Mouse (Mus musculus) B cell, adult (primary cell): ENCODE data around the gene Dnajc5g. TPM values are rescaled to one million over a fixed set of nuclear protein-coding genes. Genes with fewer than 3 reads are reported as not detected.

ENCODE experiments used
- total RNA-seq: library from RNA; stranded (reverse); gene quantifications from 4 replicates; pipeline ENCODE4 v1.2.4, GENCODE M21; 2023; ENCODE audit not compliant: inconsistent age

The Dnajc5g gene
- total RNA-seq, result not detected in 4 replicates

DNA sequence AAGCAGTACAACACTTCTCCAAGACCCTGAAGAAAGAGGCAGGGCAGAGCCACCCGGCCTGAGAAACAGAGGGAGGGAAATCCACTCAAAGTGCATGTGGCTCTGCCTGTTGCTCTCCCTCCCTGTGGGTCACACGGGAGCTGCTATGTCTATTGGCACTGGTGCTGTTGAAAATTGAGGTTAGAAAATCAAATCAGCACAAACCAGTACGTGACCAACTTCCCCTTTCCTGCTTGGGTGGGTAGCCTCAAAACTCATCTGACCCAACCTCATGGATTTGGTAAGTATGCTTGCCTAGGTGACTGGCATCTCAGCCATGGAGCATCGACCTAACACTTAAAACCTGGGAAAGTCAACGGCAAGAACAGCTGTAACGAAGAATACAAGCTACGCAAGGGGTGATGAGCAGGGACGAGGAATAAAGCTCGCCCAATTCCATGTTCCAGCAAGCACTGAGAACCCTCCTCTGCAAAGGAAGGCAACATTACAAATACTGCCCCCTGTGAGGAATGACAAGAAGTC is at the start of gene Dnajc5g:
Gene Dnajc5g (plus strand): TSS at position 472 of the 522 bp plus-strand sequence.

DNA sequence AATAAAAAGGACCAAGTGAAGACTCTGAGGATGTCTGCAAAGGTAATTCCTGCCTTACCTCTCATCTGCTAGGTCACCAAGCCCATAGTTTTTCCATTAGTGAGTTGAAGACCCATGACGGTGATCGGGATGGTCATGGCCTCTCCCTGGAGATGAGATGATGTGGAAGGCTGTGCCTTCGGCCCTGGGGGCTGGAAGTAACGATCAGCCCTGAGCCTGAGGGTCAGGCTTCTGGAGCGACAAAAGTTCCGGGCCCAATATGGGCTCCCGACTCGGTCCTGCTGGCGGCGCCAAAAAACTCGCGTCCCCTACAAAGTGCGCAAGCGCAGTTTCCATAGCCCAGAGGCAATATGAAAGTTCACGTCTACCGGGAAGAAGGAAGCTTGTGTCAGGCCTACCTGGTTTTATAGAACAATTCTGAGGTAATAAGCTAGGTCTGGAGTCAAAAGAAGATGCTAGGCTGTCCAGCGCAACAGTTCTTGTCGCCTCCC is 2.0 kb downstream of the Dnajc5g start, which contains the start of gene Slc30a3:
Gene Slc30a3 (minus strand): TSS at position 238 of the 491 bp plus-strand sequence.

GRCm38 (mm10) chr5:31116354-31116753 is 10.3 kb downstream of the Dnajc5g start, which contains the start of gene Trim54:
TSS of gene Trim54 (plus strand) at chr5:31116712.

GRCm38 (mm10) chr5:31138241-31138967 is 32.3 kb downstream of the Dnajc5g start, which contains the start of gene Ucn:
TSS of gene Ucn (minus strand) at chr5:31138829.

DNA sequence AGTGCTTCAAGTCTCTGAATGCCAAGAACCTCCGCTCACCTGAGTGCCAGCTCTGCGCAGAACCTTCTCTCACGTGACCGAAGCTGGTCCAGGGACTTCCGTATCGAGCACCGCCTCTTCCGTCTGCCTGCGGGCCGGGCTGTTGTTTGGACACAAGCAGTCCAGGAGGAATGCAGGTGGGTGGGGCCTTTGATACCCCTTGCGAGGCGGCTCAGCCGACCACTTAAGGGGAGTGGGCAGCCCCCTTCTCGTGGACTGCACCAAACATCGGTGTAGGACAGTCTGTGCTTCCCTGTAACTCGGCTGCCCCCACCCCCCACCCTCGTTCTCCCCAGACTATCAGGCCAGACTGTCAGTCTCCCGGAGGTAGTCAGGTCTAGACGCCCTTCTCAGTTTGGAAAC is 48.1 kb downstream of the Dnajc5g start, which contains the start of gene Mpv17:
Gene Mpv17 (minus strand): TSS at position 100 of the 402 bp plus-strand sequence.

Other genes starting within 250 kb of the Dnajc5g start
- 41.6 to 48.8 TPM (median 46.7 TPM) in 4 replicates for gene Tmem214, start 238.3 kb upstream of the Dnajc5g start, total RNA-seq
- 16.6 to 22.1 TPM (median 20.9 TPM) in 4 replicates for gene Agbl5, start 217.6 kb upstream of the Dnajc5g start, total RNA-seq
- 159 to 190 TPM (median 185 TPM) in 4 replicates for gene Ost4, start 198.5 kb upstream of the Dnajc5g start, total RNA-seq
- gene Emilin1, start 192.9 kb upstream of the Dnajc5g start, total RNA-seq, result 0.94 to 2.2 TPM (median 1.3 TPM) in 4 replicates
- 11.8 to 19.5 TPM (median 13.3 TPM) in 4 replicates for gene Khk, start 184.9 kb upstream of the Dnajc5g start, total RNA-seq
- not detected in 4 replicates for gene Cgref1, start 160.7 kb upstream of the Dnajc5g start, total RNA-seq
- 173 to 178 TPM (median 174 TPM) in 4 replicates for gene Preb, start 145.9 kb upstream of the Dnajc5g start, total RNA-seq
- 0.16 TPM in 1 of 4 replicates, not detected in the others for gene Tcf23, start 137.6 kb upstream of the Dnajc5g start, total RNA-seq
- gene Atraid, start 58.0 kb upstream of the Dnajc5g start, total RNA-seq, result 34.7 to 50.5 TPM (median 41.7 TPM) in 4 replicates
- gene Slc5a6, start 57.4 kb upstream of the Dnajc5g start, total RNA-seq, result 9.7 to 14.3 TPM (median 10.6 TPM) in 4 replicates
- 57.4 to 64.3 TPM (median 61.9 TPM) in 4 replicates for gene Cad, start 51.5 kb upstream of the Dnajc5g start, total RNA-seq
- gene Slc30a3, start 2.0 kb downstream of the Dnajc5g start, total RNA-seq, result 0.22 to 1.9 TPM (median 0.54 TPM) in 3 of 4 replicates, not detected in the other
- gene Trim54, start 10.4 kb downstream of the Dnajc5g start, total RNA-seq, result not detected in 4 replicates
- gene Ucn, start 32.5 kb downstream of the Dnajc5g start, total RNA-seq, result not detected in 4 replicates
- gene Mpv17, start 48.0 kb downstream of the Dnajc5g start, total RNA-seq, result 16.5 to 23.3 TPM (median 19.8 TPM) in 4 replicates
- 3.2 to 5.6 TPM (median 4.2 TPM) in 4 replicates for gene Gm29609, start 73.6 kb downstream of the Dnajc5g start, total RNA-seq
- 171 to 195 TPM (median 190 TPM) in 4 replicates for gene Gtf3c2, start 73.9 kb downstream of the Dnajc5g start, total RNA-seq
- 74.9 to 85.8 TPM (median 84.0 TPM) in 4 replicates for gene Snx17, start 86.9 kb downstream of the Dnajc5g start, total RNA-seq
- gene Eif2b4, start 87.1 kb downstream of the Dnajc5g start, total RNA-seq, result 33.8 to 58.0 TPM (median 38.8 TPM) in 4 replicates
- 62.3 to 67.0 TPM (median 65.8 TPM) in 4 replicates for gene Zfp513, start 96.0 kb downstream of the Dnajc5g start, total RNA-seq
- 154 to 202 TPM (median 169 TPM) in 4 replicates for gene Ppm1g, start 114.4 kb downstream of the Dnajc5g start, total RNA-seq
- gene Nrbp1, start 134.6 kb downstream of the Dnajc5g start, total RNA-seq, result 314 to 335 TPM (median 321 TPM) in 4 replicates
- 2.1 TPM in 1 of 4 replicates, not detected in the others for gene Gm9970, start 134.9 kb downstream of the Dnajc5g start, total RNA-seq
- 24.1 to 29.7 TPM (median 27.2 TPM) in 4 replicates for gene Krtcap3, start 145.4 kb downstream of the Dnajc5g start, total RNA-seq
- gene Ift172, start 184.8 kb downstream of the Dnajc5g start, total RNA-seq, result 41.2 to 51.7 TPM (median 48.7 TPM) in 4 replicates
- 1.00 to 4.6 TPM (median 2.9 TPM) in 4 replicates for gene Fndc4, start 189.8 kb downstream of the Dnajc5g start, total RNA-seq
- 0.35 TPM in 1 of 4 replicates, not detected in the others for gene Gckr, start 191.2 kb downstream of the Dnajc5g start, total RNA-seq